Mouse (Mus musculus) forebrain, embryonic 15.5 days (tissue): ENCODE results near the gene Cyp2j8. TPM values are rescaled to one million over a fixed set of nuclear protein-coding genes. Genes with fewer than 3 reads are reported as not detected.
"Not testable (repeated sequence)": the region's sequence is repeated elsewhere in the genome, so short reads cannot be mapped to it uniquely, and the experiment has no call there.

Source experiments
- ATAC-seq: fragments of 200-750 bp; cut with Nextera tagmentation; replicated peaks from 2 replicates; pipeline ENCODE4 v1.8.0; 2017; ENCODE audit warnings: mild to moderate bottlenecking, moderate TSS enrichment, moderate library complexity
- H3K27ac ChIP-seq: fragments of 300-500 bp; sonication (generic); replicated peaks from 2 replicates; pipeline ENCODE4 v1.5.1; 2015; ENCODE audit warnings: mild to moderate bottlenecking, inconsistent platforms
- H3K27me3 ChIP-seq: fragments of 300-500 bp; sonication (generic); 2 replicates; pipeline ENCODE4 v1.6.1; 2015; ENCODE audit warnings: inconsistent platforms
- H3K36me3 ChIP-seq: fragments of 300-500 bp; sonication (generic); 2 replicates; pipeline ENCODE4 v1.6.1; 2015; ENCODE audit warnings: mild to moderate bottlenecking, inconsistent platforms
- H3K4me1 ChIP-seq: fragments of 300-500 bp; sonication (generic); 2 replicates; pipeline ENCODE4 v1.6.1; 2015; ENCODE audit warnings: inconsistent platforms
- H3K4me2 ChIP-seq: fragments of 300-500 bp; sonication (generic); replicated peaks from 2 replicates; pipeline ENCODE4 v1.6.1; 2015; ENCODE audit warnings: mild to moderate bottlenecking, inconsistent platforms
- H3K4me3 ChIP-seq: fragments of 300-500 bp; sonication (generic); 2 replicates; pipeline ENCODE4 v1.5.1; 2015; ENCODE audit warnings: mild to moderate bottlenecking, inconsistent platforms
- H3K9ac ChIP-seq: fragments of 300-500 bp; sonication (generic); replicated peaks from 2 replicates; pipeline ENCODE4 v1.6.1; 2015; ENCODE audit warnings: mild to moderate bottlenecking, inconsistent platforms
- H3K9me3 ChIP-seq: fragments of 300-500 bp; sonication (generic); 2 replicates; pipeline ENCODE4 v1.6.1; 2016; ENCODE audit warnings: inconsistent platforms
- WGBS: fragments of 180-500 bp; shearing (Covaris S2); methylation state at CpG from one replicate; pipeline ENCODE4 v1.1.7; 2015; ENCODE audit warnings: mixed read lengths; 5-methylcytosine and 5-hydroxymethylcytosine counted together
- polyA plus RNA-seq: library from polyadenylated mRNA; unstranded; fragments of >200 nt; fragmentation: Nextera tagmentation; extraction: Ambion mirVana; gene quantifications from 2 replicates; pipeline ENCODE4 v1.2.1, GENCODE M21; 2015

Cyp2j8 gene
- not detected in 2 replicates for polyA plus RNA-seq

GRCm38 (mm10) chr4:96507286-96507685, at the start of gene Cyp2j8:
Cyp2j8 (minus strand) TSS chr4:96507386.
- H3K27ac ChIP-seq: no peak within 1 kb of the TSS
- WGBS: 81% methylated on average over 1 of the region's 1 CpGs
- no peak within 1 kb of the TSS for H3K4me3 ChIP-seq
- no peak within 1 kb of the TSS for H3K4me2 ChIP-seq
- no peak for ATAC-seq
- H3K9ac ChIP-seq: no peak within 1 kb of the TSS
- no peaks in the 10 kb centered on the region for H3K4me1 ChIP-seq
- no peaks in the 10 kb centered on the region for H3K36me3 ChIP-seq
- no peaks in the 10 kb centered on the region for H3K27me3 ChIP-seq
- no peaks in the 10 kb centered on the region for H3K9me3 ChIP-seq

- Histone ChIP-seq H3K27me3 (no peaks in the 10 kb centered on the region), H3K36me3 (no peaks in the 10 kb centered on the region), H3K9ac (peak within 1 kb of the TSS; percentile 67), H3K9me3 (no peaks in the 10 kb centered on the region), H3K4me2 (peak within 1 kb of the TSS; percentile 65), H3K4me1 (peaks cover 3% of the 10 kb centered on the region; the same call in 1 of the 2 replicates), H3K4me3 (peak within 1 kb of the TSS; percentile 58), H3K27ac (no peak within 1 kb of the TSS; the same call in 1 of the 2 replicates)
- peak; percentile 95 for ATAC-seq
- WGBS: under 1% methylated on average over 16 of the region's 16 CpGs
Observed at GRCm38 (mm10) chr4:96553133-96553819, 46.1 kb upstream of the Cyp2j8 start, which contains the start of gene Cyp2j6. Cyp2j6 (minus strand) TSS chr4:96553661.

GRCm38 (mm10) chr4:96551619-96552018, 44.4 kb upstream of the Cyp2j8 start:
- Histone ChIP-seq H3K4me1 (peaks cover 3% of the 10 kb centered on the region; the same call in 1 of the 2 replicates), H3K9ac (no peak overlapping the region), H3K27ac (no peak overlapping the region), H3K9me3 (no peaks in the 10 kb centered on the region), H3K36me3 (no peaks in the 10 kb centered on the region), H3K27me3 (no peaks in the 10 kb centered on the region), H3K4me2 (no peak overlapping the region), H3K4me3 (no peak overlapping the region)
- ATAC-seq: no peak
- WGBS: 90% methylated on average over 3 of the region's 3 CpGs

GRCm38 (mm10) chr4:96545976-96546375, 38.8 kb upstream of the Cyp2j8 start:
- WGBS: 48% methylated on average over 1 of the region's 1 CpGs

GRCm38 (mm10) chr4:96525772-96526171, 18.6 kb upstream of the Cyp2j8 start:
- Histone ChIP-seq H3K36me3 (peaks cover 3% of the 10 kb centered on the region; the same call in 1 of the 2 replicates), H3K27ac (no peak overlapping the region), H3K4me3 (no peak overlapping the region), H3K4me1 (no peaks in the 10 kb centered on the region), H3K9ac (no peak overlapping the region), H3K4me2 (no peak overlapping the region), H3K27me3 (no peaks in the 10 kb centered on the region), H3K9me3 (no peaks in the 10 kb centered on the region)
- ATAC-seq: no peak; the same call in 1 of the 2 replicates
- 19% methylated on average over 1 of the region's 1 CpGs for WGBS

More at GRCm38 (mm10) chr4:96545976-96546375, 38.8 kb upstream of the Cyp2j8 start:
- H3K4me2 ChIP-seq: no peak overlapping the region
- no peak overlapping the region for H3K9ac ChIP-seq
- ATAC-seq: no peak
- H3K4me3 ChIP-seq: no peak overlapping the region
- no peaks in the 10 kb centered on the region for H3K27me3 ChIP-seq
- no peaks in the 10 kb centered on the region for H3K4me1 ChIP-seq
- no peaks in the 10 kb centered on the region for H3K9me3 ChIP-seq
- no peaks in the 10 kb centered on the region for H3K36me3 ChIP-seq
- H3K27ac ChIP-seq: no peak overlapping the region

GRCm38 (mm10) chr4:96522256-96522655, 15.1 kb upstream of the Cyp2j8 start:
- Histone ChIP-seq H3K9ac (no peak overlapping the region), H3K36me3 (no peaks in the 10 kb centered on the region), H3K4me2 (no peak overlapping the region), H3K27me3 (no peaks in the 10 kb centered on the region), H3K27ac (no peak overlapping the region), H3K4me1 (no peaks in the 10 kb centered on the region), H3K9me3 (no peaks in the 10 kb centered on the region), H3K4me3 (no peak overlapping the region)
- WGBS: 86% methylated on average over 2 of the region's 2 CpGs
- ATAC-seq: no peak

GRCm38 (mm10) chr4:96510083-96510482, 2.9 kb upstream of the Cyp2j8 start:
- Histone ChIP-seq H3K9ac (no peak overlapping the region), H3K9me3 (no peaks in the 10 kb centered on the region), H3K27ac (no peak overlapping the region), H3K36me3 (no peaks in the 10 kb centered on the region), H3K4me1 (no peaks in the 10 kb centered on the region), H3K4me2 (no peak overlapping the region), H3K4me3 (no peak overlapping the region), H3K27me3 (no peaks in the 10 kb centered on the region)
- WGBS: 91% methylated on average over 3 of the region's 3 CpGs
- ATAC-seq: no peak

- H3K9ac ChIP-seq, H3K4me1 ChIP-seq, H3K9me3 ChIP-seq, H3K36me3 ChIP-seq, H3K27ac ChIP-seq, ATAC-seq, H3K27me3 ChIP-seq, H3K4me3 ChIP-seq, H3K4me2 ChIP-seq: not testable (repeated sequence)
- WGBS: 88% methylated on average over 30 of the region's 30 CpGs
Observed at GRCm38 (mm10) chr4:96463311-96464060, 43.7 kb downstream of the Cyp2j8 start.

Other genes starting within 250 kb of the Cyp2j8 start
- gene Cyp2j11, start 158.7 kb downstream of the Cyp2j8 start, polyA plus RNA-seq: not detected in 2 replicates
- gene Cyp2j6, start 46.3 kb upstream of the Cyp2j8 start, polyA plus RNA-seq: 3.6 and 3.8 TPM in 2 replicates
- 3.1 and 3.6 TPM in 2 replicates for gene Cyp2j9, start 84.2 kb upstream of the Cyp2j8 start, polyA plus RNA-seq
- not detected in 2 replicates for gene Cyp2j5, start 156.8 kb upstream of the Cyp2j8 start, polyA plus RNA-seq